Mouse (Mus musculus) heart, embryonic 13.5 days (tissue): Measurements from ENCODE around the gene Gm13030. TPM values are rescaled to one million over a fixed set of nuclear protein-coding genes. Genes with fewer than 3 reads are reported as not detected.
"Not testable (repeated sequence)": the region's sequence is repeated elsewhere in the genome, so short reads cannot be mapped to it uniquely, and the experiment has no call there.

Experiments
- ATAC-seq: fragments of 200-750 bp; cut with Nextera tagmentation; 2 replicates; pipeline ENCODE4 v1.8.0; 2017; ENCODE audit warnings: moderate TSS enrichment; ENCODE audit not compliant: insufficient number of reproducible peaks, low FRiP score, low TSS enrichment; ENCODE audit errors: extremely low read depth
- H3K27ac ChIP-seq: fragments of 300-500 bp; sonication (generic); replicated peaks from 2 replicates; pipeline ENCODE4 v1.5.1; 2015; ENCODE audit warnings: moderate library complexity, mild to moderate bottlenecking, inconsistent platforms
- H3K27me3 ChIP-seq: fragments of 300-500 bp; sonication (generic); replicated peaks from 2 replicates; pipeline ENCODE4 v1.6.1; 2015; ENCODE audit warnings: mild to moderate bottlenecking, inconsistent platforms
- H3K36me3 ChIP-seq: fragments of 300-500 bp; sonication (generic); 2 replicates; pipeline ENCODE4 v1.6.1; 2015; ENCODE audit warnings: mild to moderate bottlenecking, inconsistent platforms
- H3K4me1 ChIP-seq: fragments of 300-500 bp; sonication (generic); 2 replicates; pipeline ENCODE4 v1.6.1; 2015; ENCODE audit warnings: inconsistent platforms
- H3K4me2 ChIP-seq: fragments of 300-500 bp; sonication (generic); 2 replicates; pipeline ENCODE4 v1.6.1; 2015; ENCODE audit warnings: inconsistent platforms, mild to moderate bottlenecking, moderate library complexity
- H3K4me3 ChIP-seq: fragments of 300-500 bp; sonication (generic); 2 replicates; pipeline ENCODE4 v1.5.1; 2015; ENCODE audit warnings: moderate library complexity, mild to moderate bottlenecking, inconsistent platforms
- H3K9ac ChIP-seq: fragments of 300-500 bp; sonication (generic); 2 replicates; pipeline ENCODE4 v1.6.1; 2015; ENCODE audit warnings: inconsistent platforms, mild to moderate bottlenecking, moderate library complexity
- H3K9me3 ChIP-seq: fragments of 300-500 bp; sonication (generic); 2 replicates; pipeline ENCODE4 v1.6.1; 2016; ENCODE audit warnings: inconsistent platforms
- WGBS: fragments of 180-500 bp; shearing (Covaris S2); methylation state at CpG from one replicate; pipeline ENCODE4 v1.1.7; 2015; ENCODE audit warnings: mixed read lengths; 5-methylcytosine and 5-hydroxymethylcytosine counted together
- polyA plus RNA-seq: library from polyadenylated mRNA; unstranded; fragments of >200 nt; fragmentation: Nextera tagmentation; extraction: Ambion mirVana; gene quantifications from 2 replicates; pipeline ENCODE4 v1.2.1, GENCODE M21; 2015

Gm13030 gene
- polyA plus RNA-seq, 1 experiment from 2014 or later, result not detected

- Histone ChIP-seq H3K27ac (no peak overlapping the region), H3K4me1 (no peaks in the 10 kb centered on the region), H3K27me3 (0 out of 2 replicates have a peak, but pooled peaks cover 3% of the 10 kb centered on the region), H3K36me3 (peaks cover 16% of the 10 kb centered on the region), H3K4me3 (no peak overlapping the region), H3K4me2 (no peak overlapping the region), H3K9me3 (no peaks in the 10 kb centered on the region), H3K9ac (no peak overlapping the region)
- no peak for ATAC-seq
- WGBS, result 66% methylated on average over 8 of the region's 8 CpGs
Observed at GRCm38 (mm10) chr4:138889635-138890034, 15.9 kb upstream of the Gm13030 start.

- Histone ChIP-seq H3K36me3 (peaks cover 12% of the 10 kb centered on the region), H3K27me3 (0 out of 2 replicates have a peak, but pooled peaks cover 3% of the 10 kb centered on the region), H3K4me1 (no peaks in the 10 kb centered on the region), H3K4me3 (no peak overlapping the region), H3K9me3 (no peaks in the 10 kb centered on the region), H3K4me2 (no peak overlapping the region), H3K27ac (no peak overlapping the region), H3K9ac (no peak overlapping the region)
- WGBS, result 64% methylated on average over 7 of the region's 7 CpGs
- no peak for ATAC-seq
Observed at GRCm38 (mm10) chr4:138889165-138889564, 15.4 kb upstream of the Gm13030 start.

GRCm38 (mm10) chr4:138884261-138884660 is 10.5 kb upstream of the Gm13030 start:
- Histone ChIP-seq H3K4me1 (peaks cover 1% of the 10 kb centered on the region; the same call in 1 of the 2 replicates), H3K9me3 (no peaks in the 10 kb centered on the region), H3K36me3 (no peaks in the 10 kb centered on the region), H3K9ac (no peak overlapping the region), H3K4me2 (no peak overlapping the region), H3K27ac (no peak overlapping the region), H3K27me3 (peaks cover 44% of the 10 kb centered on the region), H3K4me3 (no peak overlapping the region)
- no peak for ATAC-seq
- 13% methylated on average over 6 of the region's 6 CpGs for WGBS

- H3K4me3 ChIP-seq, result peak overlapping the region; percentile 11; the same call in 1 of the 2 replicates
- H3K36me3 ChIP-seq, result no peaks in the 10 kb centered on the region
- WGBS, result 13% methylated on average over 16 of the region's 16 CpGs
- H3K4me2 ChIP-seq, result peak overlapping the region; percentile 53
- ATAC-seq, result no peak
- H3K27ac ChIP-seq, result no peak overlapping the region
- H3K27me3 ChIP-seq, result peaks cover 42% of the 10 kb centered on the region
- H3K4me1 ChIP-seq, result peaks cover 9% of the 10 kb centered on the region; the same call in 1 of the 2 replicates
- peak overlapping the region; percentile 54; the same call in 1 of the 2 replicates for H3K9ac ChIP-seq
- no peaks in the 10 kb centered on the region for H3K9me3 ChIP-seq
Observed at GRCm38 (mm10) chr4:138882179-138882578, 8.4 kb upstream of the Gm13030 start.

GRCm38 (mm10) chr4:138880811-138881584 is 7.2 kb upstream of the Gm13030 start:
- Histone ChIP-seq H3K4me3 (no peak overlapping the region), H3K9me3 (no peaks in the 10 kb centered on the region), H3K4me2 (no peak overlapping the region), H3K27me3 (peaks cover 42% of the 10 kb centered on the region), H3K4me1 (peaks cover 9% of the 10 kb centered on the region; the same call in 1 of the 2 replicates), H3K36me3 (no peaks in the 10 kb centered on the region), H3K9ac (no peak overlapping the region), H3K27ac (no peak overlapping the region)
- no peak for ATAC-seq
- 77% methylated on average over 7 of the region's 7 CpGs for WGBS

GRCm38 (mm10) chr4:138879808-138880207 is 6.0 kb upstream of the Gm13030 start:
- WGBS, result 75% methylated on average over 11 of the region's 11 CpGs
- Histone ChIP-seq H3K4me1 (peaks cover 9% of the 10 kb centered on the region; the same call in 1 of the 2 replicates), H3K4me2 (no peak overlapping the region), H3K27ac (no peak overlapping the region), H3K36me3 (no peaks in the 10 kb centered on the region), H3K4me3 (no peak overlapping the region), H3K9ac (no peak overlapping the region), H3K27me3 (peaks cover 42% of the 10 kb centered on the region), H3K9me3 (no peaks in the 10 kb centered on the region)
- no peak for ATAC-seq

GRCm38 (mm10) chr4:138878783-138879182 is 5.0 kb upstream of the Gm13030 start:
- Histone ChIP-seq H3K36me3 (no peaks in the 10 kb centered on the region), H3K27me3 (peaks cover 40% of the 10 kb centered on the region), H3K4me2 (no peak overlapping the region), H3K4me1 (peaks cover 9% of the 10 kb centered on the region; the same call in 1 of the 2 replicates), H3K9me3 (no peaks in the 10 kb centered on the region), H3K27ac (no peak overlapping the region), H3K4me3 (no peak overlapping the region), H3K9ac (no peak overlapping the region)
- no peak for ATAC-seq
- 27% methylated on average over 8 of the region's 8 CpGs for WGBS

GRCm38 (mm10) chr4:138877731-138878130 is 4.0 kb upstream of the Gm13030 start, which contains the start of gene Pla2g2e:
Gene Pla2g2e (plus strand): TSS chr4:138877942.
- Histone ChIP-seq H3K9ac (no peak within 1 kb of the TSS), H3K4me1 (peaks cover 9% of the 10 kb centered on the region; the same call in 1 of the 2 replicates), H3K4me3 (no peak within 1 kb of the TSS), H3K4me2 (no peak within 1 kb of the TSS), H3K36me3 (no peaks in the 10 kb centered on the region), H3K27ac (no peak within 1 kb of the TSS), H3K27me3 (peaks cover 33% of the 10 kb centered on the region), H3K9me3 (no peaks in the 10 kb centered on the region)
- 71% methylated on average over 4 of the region's 4 CpGs for WGBS
- no peak for ATAC-seq

- Histone ChIP-seq H3K4me1 (0 out of 2 replicates have a peak, but pooled peaks cover 9% of the 10 kb centered on the region), H3K9me3 (peaks cover 2% of the 10 kb centered on the region; the same call in 1 of the 2 replicates), H3K27ac (no peak overlapping the region), H3K27me3 (peaks cover 15% of the 10 kb centered on the region), H3K4me3 (no peak overlapping the region), H3K36me3 (no peaks in the 10 kb centered on the region), H3K4me2 (no peak overlapping the region), H3K9ac (no peak overlapping the region)
- WGBS, result 86% methylated on average over 2 of the region's 2 CpGs
- ATAC-seq, result no peak
Observed at GRCm38 (mm10) chr4:138875986-138876385, 2.2 kb upstream of the Gm13030 start.

- ATAC-seq, H3K4me2 ChIP-seq, H3K36me3 ChIP-seq, H3K27ac ChIP-seq, H3K9me3 ChIP-seq, H3K4me3 ChIP-seq, H3K4me1 ChIP-seq, H3K9ac ChIP-seq: not testable (repeated sequence)
- 79% methylated on average over 2 of the region's 2 CpGs for WGBS
- H3K27me3 ChIP-seq, result peaks cover 10% of the 10 kb centered on the region
Observed at GRCm38 (mm10) chr4:138875275-138875674, 1.5 kb upstream of the Gm13030 start.

GRCm38 (mm10) chr4:138868666-138869065 is 5.1 kb downstream of the Gm13030 start:
- no peak overlapping the region for H3K9ac ChIP-seq
- no peaks in the 10 kb centered on the region for H3K4me1 ChIP-seq
- no peak overlapping the region for H3K27ac ChIP-seq
- no peak overlapping the region for H3K4me3 ChIP-seq
- H3K27me3 ChIP-seq, result peaks cover 16% of the 10 kb centered on the region
- ATAC-seq, result no peak
- H3K4me2 ChIP-seq, result no peak overlapping the region
- 54% methylated on average over 8 of the region's 8 CpGs for WGBS
- no peaks in the 10 kb centered on the region for H3K36me3 ChIP-seq
- peaks cover 8% of the 10 kb centered on the region; the same call in 1 of the 2 replicates for H3K9me3 ChIP-seq
